Mouse (Mus musculus): ENCODE measurements around the gene Casz1.

- TF ChIP-seq CTCF (conservative IDR thresholded peaks at IDR 0.05; ENCODE audit: insufficient read depth, insufficient read length, low read depth, low read length) (no peak), POLR2A (IDR thresholded peaks at IDR 0.05; ENCODE audit: low read depth, low read length) (no peak)
These were observed 189.7 kb downstream of the Casz1 start for GRCm38 (mm10) chr4:148993948-148994347.
